Mouse (Mus musculus) heart, embryonic 15.5 days (tissue): Measurements from ENCODE around the gene Klra1. TPM values are rescaled to one million over a fixed set of nuclear protein-coding genes. Genes with fewer than 3 reads are reported as not detected.
"Not testable (repeated sequence)": the region's sequence is repeated elsewhere in the genome, so short reads cannot be mapped to it uniquely, and the experiment has no call there.

Experiments used
- ATAC-seq: fragments of 200-750 bp; cut with Nextera tagmentation; replicated peaks from 2 replicates; pipeline ENCODE4 v1.8.0; 2017; ENCODE audit warnings: low read depth, moderate TSS enrichment; ENCODE audit not compliant: insufficient number of reproducible peaks, insufficient read depth, low FRiP score
- H3K27ac ChIP-seq: fragments of 300-500 bp; sonication (generic); 2 replicates; pipeline ENCODE4 v1.5.1; 2015; ENCODE audit warnings: mild to moderate bottlenecking, inconsistent platforms
- H3K27me3 ChIP-seq: fragments of 300-500 bp; sonication (generic); 2 replicates; pipeline ENCODE4 v1.6.1; 2015; ENCODE audit warnings: inconsistent platforms
- H3K36me3 ChIP-seq: fragments of 300-500 bp; sonication (generic); 2 replicates; pipeline ENCODE4 v1.6.1; 2015; ENCODE audit warnings: mild to moderate bottlenecking, inconsistent platforms
- H3K4me1 ChIP-seq: fragments of 300-500 bp; sonication (generic); replicated peaks from 2 replicates; pipeline ENCODE4 v1.6.1; 2015; ENCODE audit warnings: inconsistent platforms
- H3K4me2 ChIP-seq: fragments of 300-500 bp; sonication (generic); 2 replicates; pipeline ENCODE4 v1.6.1; 2015; ENCODE audit warnings: inconsistent platforms, mild to moderate bottlenecking, moderate library complexity
- H3K4me3 ChIP-seq: fragments of 300-500 bp; sonication (generic); 2 replicates; pipeline ENCODE4 v1.5.1; 2015; ENCODE audit warnings: mild to moderate bottlenecking, inconsistent platforms
- H3K9ac ChIP-seq: fragments of 300-500 bp; sonication (generic); 2 replicates; pipeline ENCODE4 v1.6.1; 2015; ENCODE audit warnings: mild to moderate bottlenecking, inconsistent platforms
- H3K9me3 ChIP-seq: fragments of 300-500 bp; sonication (generic); replicated peaks from 2 replicates; pipeline ENCODE4 v1.6.1; 2016; ENCODE audit warnings: inconsistent platforms
- WGBS: fragments of 180-500 bp; shearing (Covaris S2); methylation state at CpG from one replicate; pipeline ENCODE4 v1.1.7; 2015; ENCODE audit warnings: mixed read lengths; 5-methylcytosine and 5-hydroxymethylcytosine counted together
- polyA plus RNA-seq: library from polyadenylated mRNA; unstranded; fragments of >200 nt; fragmentation: Nextera tagmentation; extraction: Ambion mirVana; gene quantifications from 2 replicates; pipeline ENCODE4 v1.2.1, GENCODE M21; 2015

Gene Klra1
- not detected in 2 replicates for polyA plus RNA-seq

GRCm38 (mm10) chr6:130386750-130387149 lies at the start of gene Klra1:
TSS of gene Klra1 (minus strand) at chr6:130386874.
- 68% methylated on average over 2 of the region's 2 CpGs for WGBS
- ATAC-seq, result no peak
- H3K4me3 ChIP-seq, result no peak within 1 kb of the TSS
- H3K9ac ChIP-seq, result no peak within 1 kb of the TSS
- 0 out of 2 replicates have a peak, but pooled peaks cover 3% of the 10 kb centered on the region for H3K9me3 ChIP-seq
- no peaks in the 10 kb centered on the region for H3K4me1 ChIP-seq
- H3K36me3 ChIP-seq, result no peaks in the 10 kb centered on the region
- H3K4me2 ChIP-seq, result no peak within 1 kb of the TSS
- no peak within 1 kb of the TSS for H3K27ac ChIP-seq
- no peaks in the 10 kb centered on the region for H3K27me3 ChIP-seq

GRCm38 (mm10) chr6:130429511-130429910 lies 42.8 kb upstream of the Klra1 start:
- ATAC-seq, result no peak

DNA sequence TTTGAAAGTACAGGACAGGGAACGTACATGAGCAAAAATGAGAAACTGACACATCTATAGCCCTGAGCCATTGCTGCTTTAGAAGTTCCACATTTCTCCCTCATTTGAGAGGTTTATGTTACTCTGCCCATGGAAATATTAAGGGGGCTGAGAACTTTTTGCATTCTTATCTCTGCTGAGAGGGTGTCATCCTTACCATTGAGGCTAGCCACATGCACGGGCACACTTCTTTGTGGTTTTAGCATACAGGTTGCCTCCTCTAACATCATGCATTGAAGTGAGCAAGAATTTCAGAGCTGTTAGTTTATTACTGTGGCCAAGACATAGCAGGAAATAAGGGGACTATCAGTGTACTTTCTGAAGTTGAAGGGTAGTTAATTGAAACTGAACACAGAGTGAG lies 32.5 kb upstream of the Klra1 start:
- WGBS, result 71% methylated on average over 2 of the region's 2 CpGs
- H3K4me3 ChIP-seq, result no peak overlapping the region
- no peaks in the 10 kb centered on the region for H3K27me3 ChIP-seq
- H3K4me1 ChIP-seq, result no peaks in the 10 kb centered on the region
- no peak overlapping the region for H3K27ac ChIP-seq
- ATAC-seq, result no peak
- H3K36me3 ChIP-seq, result no peaks in the 10 kb centered on the region
- H3K9me3 ChIP-seq, result peaks cover 2% of the 10 kb centered on the region; the same call in 1 of the 2 replicates
- no peak overlapping the region for H3K4me2 ChIP-seq
- no peak overlapping the region for H3K9ac ChIP-seq

More at GRCm38 (mm10) chr6:130429511-130429910, 42.8 kb upstream of the Klra1 start:
- Histone ChIP-seq H3K27ac (no peak overlapping the region), H3K4me1 (no peaks in the 10 kb centered on the region), H3K36me3 (no peaks in the 10 kb centered on the region), H3K27me3 (no peaks in the 10 kb centered on the region), H3K4me3 (no peak overlapping the region), H3K4me2 (no peak overlapping the region), H3K9ac (no peak overlapping the region), H3K9me3 (no peaks in the 10 kb centered on the region)
- 76% methylated on average over 4 of the region's 4 CpGs for WGBS

DNA sequence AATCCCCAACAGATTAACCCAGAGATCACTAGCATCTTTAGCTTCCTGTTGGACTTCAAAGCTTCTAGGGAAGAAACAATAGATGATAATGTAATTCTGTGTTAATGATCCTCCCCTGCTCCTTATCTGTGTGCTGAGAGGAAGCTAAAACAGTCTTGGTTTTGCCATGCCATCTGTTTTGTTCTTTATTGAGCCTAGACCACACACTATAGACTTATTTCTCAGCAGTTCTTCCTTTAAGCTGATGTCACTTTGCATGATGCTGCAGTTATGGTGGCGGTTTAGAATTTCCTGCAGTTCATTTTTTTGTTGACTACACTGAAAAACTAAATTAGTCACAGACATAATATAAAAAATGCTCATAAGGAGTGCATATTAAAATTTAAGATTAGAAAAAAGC lies 18.2 kb upstream of the Klra1 start:
- H3K9ac ChIP-seq, result no peak overlapping the region
- no peak overlapping the region for H3K4me3 ChIP-seq
- WGBS, result 55% methylated on average over 1 of the region's 1 CpGs
- H3K4me2 ChIP-seq, result no peak overlapping the region
- H3K27ac ChIP-seq, result no peak overlapping the region
- H3K9me3 ChIP-seq, result peaks cover 6% of the 10 kb centered on the region; the same call in 1 of the 2 replicates
- ATAC-seq, result no peak
- no peaks in the 10 kb centered on the region for H3K36me3 ChIP-seq
- no peaks in the 10 kb centered on the region for H3K27me3 ChIP-seq
- H3K4me1 ChIP-seq, result no peaks in the 10 kb centered on the region

- 53% methylated on average over 1 of the region's 1 CpGs for WGBS
- H3K27ac ChIP-seq, result no peak overlapping the region
- no peak for ATAC-seq
- H3K4me2 ChIP-seq, result no peak overlapping the region
- H3K36me3 ChIP-seq, result no peaks in the 10 kb centered on the region
- H3K4me3 ChIP-seq, result no peak overlapping the region
- no peaks in the 10 kb centered on the region for H3K27me3 ChIP-seq
- no peaks in the 10 kb centered on the region for H3K4me1 ChIP-seq
- no peak overlapping the region for H3K9ac ChIP-seq
- H3K9me3 ChIP-seq, result 0 out of 2 replicates have a peak, but pooled peaks cover 3% of the 10 kb centered on the region
Observed at GRCm38 (mm10) chr6:130385803-130386202, 871 bp downstream of the Klra1 start.

DNA sequence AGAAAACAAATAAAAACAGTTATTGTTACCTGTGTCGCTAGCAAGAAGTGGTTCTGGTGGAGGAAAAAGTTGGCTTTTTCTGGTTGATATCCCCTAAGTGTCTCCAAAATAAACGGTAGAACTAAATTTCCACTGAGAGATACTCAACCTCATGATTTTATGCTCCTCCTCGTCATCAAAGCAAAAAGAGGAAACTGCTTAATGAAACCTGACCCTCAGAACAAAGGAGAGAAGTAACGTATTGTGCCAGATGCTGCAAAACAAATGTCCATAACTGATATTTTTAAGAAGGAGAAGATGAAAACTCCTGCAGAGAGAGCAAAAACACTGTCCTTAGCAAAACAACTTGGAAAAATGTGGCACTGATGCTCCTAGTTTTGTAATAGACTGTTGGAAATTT lies 4.3 kb downstream of the Klra1 start:
- H3K4me2 ChIP-seq, result no peak overlapping the region
- H3K36me3 ChIP-seq, result no peaks in the 10 kb centered on the region
- no peaks in the 10 kb centered on the region for H3K4me1 ChIP-seq
- 64% methylated on average over 4 of the region's 4 CpGs for WGBS
- ATAC-seq, result no peak
- H3K27me3 ChIP-seq, result no peaks in the 10 kb centered on the region
- no peak overlapping the region for H3K9ac ChIP-seq
- H3K27ac ChIP-seq, result no peak overlapping the region
- H3K4me3 ChIP-seq, result no peak overlapping the region
- H3K9me3 ChIP-seq, result 0 out of 2 replicates have a peak, but pooled peaks cover 3% of the 10 kb centered on the region

DNA sequence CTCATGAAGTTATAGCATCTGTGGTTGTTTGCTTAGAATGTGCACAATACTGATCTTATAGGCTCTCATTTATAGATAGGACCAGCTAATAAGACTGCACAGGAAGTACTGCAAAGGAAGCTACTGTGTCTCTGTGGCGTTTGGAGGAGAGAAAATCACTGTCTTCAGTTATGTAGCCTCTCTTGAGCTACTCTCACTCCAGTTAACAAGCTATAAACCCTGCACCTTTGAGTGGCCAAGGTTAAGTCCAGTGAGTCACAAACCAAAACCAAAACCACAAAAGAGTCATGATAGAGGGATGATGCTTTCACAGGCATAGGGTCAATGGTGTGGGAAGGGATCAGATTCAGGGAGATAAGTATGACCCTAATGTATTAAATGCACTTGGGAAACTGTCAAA lies 41.3 kb downstream of the Klra1 start:
- not testable (repeated sequence) for H3K4me2 ChIP-seq, H3K27ac ChIP-seq, H3K27me3 ChIP-seq, H3K9ac ChIP-seq, ATAC-seq, H3K36me3 ChIP-seq, H3K4me1 ChIP-seq, H3K4me3 ChIP-seq, H3K9me3 ChIP-seq
- WGBS, result 29% methylated on average over 1 of the region's 1 CpGs

DNA sequence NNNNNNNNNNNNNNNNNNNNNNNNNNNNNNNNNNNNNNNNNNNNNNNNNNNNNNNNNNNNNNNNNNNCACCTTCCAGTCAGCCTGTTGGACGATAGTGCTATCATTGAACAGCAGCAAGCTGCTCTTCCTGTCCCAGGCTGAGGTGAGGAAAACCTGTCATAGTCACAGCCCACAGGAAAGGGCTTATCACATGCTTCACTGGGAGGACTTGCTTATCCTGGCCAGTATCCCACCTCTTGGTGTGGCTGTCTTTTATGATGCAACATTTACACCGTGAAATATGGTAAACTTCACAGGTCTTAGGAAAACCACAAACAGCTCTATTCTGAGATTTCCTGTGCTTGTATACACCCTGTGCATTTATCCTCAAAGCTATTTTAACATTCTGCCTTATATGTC lies 44.7 kb downstream of the Klra1 start:
- 77% methylated on average over 2 of the region's 2 CpGs for WGBS
- H3K9me3 ChIP-seq, H3K27me3 ChIP-seq: not testable (repeated sequence)

GRCm38 (mm10) chr6:130337411-130337810 lies 49.3 kb downstream of the Klra1 start, which contains the start of gene Klra3:
TSS of gene Klra3 (minus strand) at chr6:130337574.
- WGBS, result 74% methylated on average over 8 of the region's 8 CpGs
- H3K36me3 ChIP-seq, result no peaks in the 10 kb centered on the region
- ATAC-seq, result no peak
- no peak within 1 kb of the TSS for H3K9ac ChIP-seq
- H3K4me3 ChIP-seq, result no peak within 1 kb of the TSS
- H3K27me3 ChIP-seq, result no peaks in the 10 kb centered on the region
- no peak within 1 kb of the TSS for H3K27ac ChIP-seq
- H3K4me1 ChIP-seq, result no peaks in the 10 kb centered on the region
- H3K4me2 ChIP-seq, result no peak within 1 kb of the TSS
- H3K9me3 ChIP-seq, result no peaks in the 10 kb centered on the region

More for the DNA sequence above, 44.7 kb downstream of the Klra1 start:
- H3K36me3 ChIP-seq, H3K9ac ChIP-seq, H3K27ac ChIP-seq, ATAC-seq, H3K4me2 ChIP-seq, H3K4me1 ChIP-seq, H3K4me3 ChIP-seq: not testable (repeated sequence)

Other genes starting within 250 kb of the Klra1 start
- not detected in 2 replicates for gene Klra9, start 193.8 kb downstream of the Klra1 start, polyA plus RNA-seq
- gene Klra7, start 153.6 kb downstream of the Klra1 start, polyA plus RNA-seq, result not detected in 2 replicates
- gene Klra10, start 104.9 kb downstream of the Klra1 start, polyA plus RNA-seq, result not detected in 2 replicates
- gene Klra3, start 49.3 kb downstream of the Klra1 start, polyA plus RNA-seq, result not detected in 2 replicates